8 mouse cellular contexts compared by ENCODE assay signal in the genomic region with DNA sequence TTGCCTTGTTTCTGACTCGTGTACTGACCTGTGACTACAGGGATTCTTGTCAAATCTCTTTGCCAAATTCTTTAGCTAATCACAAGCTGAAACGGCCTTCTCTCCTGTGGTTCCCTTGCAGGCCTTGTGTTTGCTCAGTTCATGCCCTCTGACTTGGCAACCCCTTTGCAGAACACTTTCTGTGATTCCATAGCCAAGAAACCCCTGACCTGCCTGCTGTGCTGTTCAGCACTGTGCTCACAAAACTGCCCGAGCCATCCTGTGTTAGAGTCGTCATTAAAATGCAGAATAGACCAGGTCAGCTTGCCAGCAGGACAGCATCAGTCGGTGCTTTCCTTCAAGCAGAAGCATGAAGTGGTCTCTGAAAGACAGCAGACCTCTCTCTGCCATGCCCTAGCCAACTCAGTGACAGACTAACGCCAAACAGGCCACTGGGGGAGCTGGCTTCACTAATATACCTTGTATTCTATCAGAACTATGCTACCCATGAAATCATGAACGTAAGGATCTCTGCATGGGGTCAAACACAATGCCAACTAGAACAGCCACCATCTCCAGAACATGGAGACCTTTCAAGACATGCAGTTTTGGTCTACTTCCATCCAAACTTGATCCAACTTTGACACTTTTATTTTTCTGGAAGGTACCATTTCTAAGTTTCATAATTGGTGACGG.
DNase-seq lines count a peak whose midpoint lies in the region; ATAC-seq and TF ChIP-seq lines count a peak whose summit lies in the region.

No protein-coding gene starts in this region.

- H3K4me2 ChIP-seq in lung, postnatal 0 days (replicated peaks; ENCODE audit: low read depth, low read length): no peak overlapping the region
- H3K4me2 ChIP-seq in hindbrain, postnatal 0 days (ENCODE audit: low read depth, low read length): no peak overlapping the region

- TF ChIP-seq POLR2A in lung, adult 2 months (IDR thresholded peaks at IDR 0.05; ENCODE audit: borderline replicate concordance, extremely low read depth, low read depth, low read length): no peak

- H3K9me3 ChIP-seq in lung, postnatal 0 days (ENCODE audit: low read length): no peaks in the 10 kb centered on the region
- H3K9me3 ChIP-seq in hindbrain, postnatal 0 days (ENCODE audit: low read length): no peaks in the 10 kb centered on the region

- TF ChIP-seq CTCF in lung, adult 2 months (IDR thresholded peaks at IDR 0.05; ENCODE audit: insufficient read depth, low read length): no peak
- TF ChIP-seq CTCF in lung, postnatal 0 days (IDR thresholded peaks at IDR 0.05): no peak
- TF ChIP-seq CTCF in hindbrain, postnatal 0 days (IDR thresholded peaks at IDR 0.05; ENCODE audit: low read depth): peak; percentile 26; the same call in 1 of the 2 replicates

- TF ChIP-seq EP300 in lung, postnatal 0 days (IDR thresholded peaks at IDR 0.05): no peak

- no peaks in the 10 kb centered on the region for H3K27me3 ChIP-seq in lung, postnatal 0 days (replicated peaks; ENCODE audit: insufficient read depth, low read length)
- H3K27me3 ChIP-seq in hindbrain, postnatal 0 days (ENCODE audit: insufficient read depth, low read length): no peaks in the 10 kb centered on the region

- H3K27ac ChIP-seq in lung, postnatal 0 days (ENCODE audit: low read length): no peak overlapping the region
- H3K27ac ChIP-seq in hindbrain, postnatal 0 days: no peak overlapping the region

- WGBS in lung, adult 2 months: 49% methylated on average over 8 of the region's 8 CpGs
- 47% methylated on average over 8 of the region's 8 CpGs for WGBS in lung, postnatal 0 days
- 32% methylated on average over 8 of the region's 8 CpGs for WGBS in hindbrain, postnatal 0 days

- DNase-seq in adrenal gland, postnatal 10 days: peak; percentile 27
- DNase-seq in adrenal gland, adult 18-20 months (ENCODE audit: low spot score in 2 of 2): no peak
- DNase-seq in lung, adult 2 months: peak; percentile 2
- DNase-seq in lung, postnatal 0 days (ENCODE audit: low spot score): no peak
- peak; percentile 76 to 86 for DNase-seq in cerebellum, postnatal 10 days
- DNase-seq in hindbrain, postnatal 0 days (ENCODE audit: low spot score): peak; percentile 44
- DNase-seq in right cerebral cortex, adult 2 months (ENCODE audit: low spot score in 2 of 2): no peak

- H3K36me3 ChIP-seq in lung, postnatal 0 days (ENCODE audit: insufficient read depth, low read length): no peaks in the 10 kb centered on the region
- H3K36me3 ChIP-seq in hindbrain, postnatal 0 days (ENCODE audit: insufficient read depth, low read length): no peaks in the 10 kb centered on the region

- no peak overlapping the region for H3K4me3 ChIP-seq in lung, adult 2 months (replicated peaks; ENCODE audit: extremely low read depth, low read depth, low read length)
- no peak overlapping the region for H3K4me3 ChIP-seq in lung, postnatal 0 days (ENCODE audit: low read depth, low read length)
- H3K4me3 ChIP-seq in hindbrain, postnatal 0 days (ENCODE audit: low read length): no peak overlapping the region

- H3K4me1 ChIP-seq in lung, adult 2 months (ENCODE audit: control insufficient read depth, insufficient read depth, low read length): no peaks in the 10 kb centered on the region
- H3K4me1 ChIP-seq in lung, postnatal 0 days (ENCODE audit: insufficient read depth, low read depth, low read length): no peaks in the 10 kb centered on the region
- peaks cover 4% of the 10 kb centered on the region; the same call in 1 of the 2 replicates for H3K4me1 ChIP-seq in hindbrain, postnatal 0 days (ENCODE audit: insufficient read depth, low read length)

- no peak for ATAC-seq in lung, postnatal 0 days
- ATAC-seq in hindbrain, postnatal 0 days: no peak
- no peak for ATAC-seq in frontal cortex, adult (ENCODE audit: low TSS enrichment)

- H3K9ac ChIP-seq in lung, postnatal 0 days (replicated peaks; ENCODE audit: low read depth): no peak overlapping the region
- no peak overlapping the region for H3K9ac ChIP-seq in hindbrain, postnatal 0 days (replicated peaks; ENCODE audit: low read length)

Comparison
In these comparisons a context has a peak if more than half of its experiments do, and no peak if none do; other contexts are left out.
1. DNase-seq: peak in adrenal gland, postnatal 10 days (single experiment), lung, adult 2 months (single experiment), cerebellum, postnatal 10 days (2 of 2) and hindbrain, postnatal 0 days (single experiment); none in adrenal gland, adult 18-20 months (0 of 2), lung, postnatal 0 days (single experiment) and right cerebral cortex, adult 2 months (0 of 2).